12 mouse cellular contexts compared by ENCODE assay signal in genomic region chr1:58341576-58341975, GRCm38 (mm10). TPM values are rescaled to one million over a fixed set of nuclear protein-coding genes. Genes with fewer than 3 reads are reported as not detected.
A peak's percentile ranks its signal among the peaks of the same experiment; 100 is the strongest.
DNase-seq lines count a peak whose midpoint lies in the region; ATAC-seq and TF ChIP-seq lines count a peak whose summit lies in the region.
"Had no signal": no experiment of that assay in that cellular context is flagged by ENCODE, and none has a peak within 500 bp of the region (broad histone marks: within the 10 kb centered on the region; RNA-seq: fewer than 3 reads in every experiment).

No protein-coding gene starts in this region.

- no peaks in the 10 kb centered on the region for H3K36me3 ChIP-seq in hindbrain, postnatal 0 days (ENCODE audit: insufficient read depth, low read length)
- H3K36me3 ChIP-seq in hindbrain, embryonic 11.5 days (ENCODE audit: control insufficient read depth, insufficient read depth, low read length) = no peaks in the 10 kb centered on the region
- no peaks in the 10 kb centered on the region for H3K36me3 ChIP-seq in heart, postnatal 0 days (replicated peaks; ENCODE audit: control insufficient read depth, insufficient read depth, low read length)
- no peaks in the 10 kb centered on the region for H3K36me3 ChIP-seq in hindbrain, embryonic 12.5 days
- H3K36me3 ChIP-seq: embryonic facial prominence, embryonic 10.5 days had no signal

- WGBS in hindbrain, postnatal 0 days = 36% methylated on average over 7 of the region's 7 CpGs
- 44% methylated on average over 7 of the region's 7 CpGs for WGBS in hindbrain, embryonic 11.5 days
- WGBS in heart, postnatal 0 days = 15% methylated on average over 7 of the region's 7 CpGs
- WGBS in hindbrain, embryonic 12.5 days = 33% methylated on average over 7 of the region's 7 CpGs

- no peak for TF ChIP-seq CTCF in hindbrain, postnatal 0 days (IDR thresholded peaks at IDR 0.05; ENCODE audit: low read depth)
- no peak for TF ChIP-seq CTCF in heart, postnatal 0 days (IDR thresholded peaks at IDR 0.05; ENCODE audit: low read depth)

- no peaks in the 10 kb centered on the region for H3K4me1 ChIP-seq in hindbrain, postnatal 0 days (ENCODE audit: insufficient read depth, low read length)
- H3K4me1 ChIP-seq in hindbrain, embryonic 11.5 days (replicated peaks; ENCODE audit: control insufficient read depth, insufficient read depth, low read length) = no peaks in the 10 kb centered on the region
- H3K4me1 ChIP-seq in heart, postnatal 0 days (ENCODE audit: control insufficient read depth, insufficient read depth) = peaks cover 8% of the 10 kb centered on the region; the same call in 1 of the 2 replicates
- H3K4me1 ChIP-seq in hindbrain, embryonic 12.5 days = peaks cover 4% of the 10 kb centered on the region; the same call in 1 of the 2 replicates

- no peak overlapping the region for H3K9ac ChIP-seq in hindbrain, postnatal 0 days (replicated peaks; ENCODE audit: low read length)
- no peak overlapping the region for H3K9ac ChIP-seq in hindbrain, embryonic 11.5 days (ENCODE audit: low read depth, low read length)
- H3K9ac ChIP-seq in heart, postnatal 0 days (replicated peaks; ENCODE audit: low read depth, low read length) = no peak overlapping the region
- no peak overlapping the region for H3K9ac ChIP-seq in hindbrain, embryonic 12.5 days
- H3K9ac ChIP-seq: forebrain, postnatal 0 days had no signal

- H3K4me3 ChIP-seq in hindbrain, postnatal 0 days (ENCODE audit: low read length) = no peak overlapping the region
- H3K4me3 ChIP-seq in hindbrain, embryonic 11.5 days (ENCODE audit: low read depth, low read length) = no peak overlapping the region
- no peak overlapping the region for H3K4me3 ChIP-seq in heart, postnatal 0 days (ENCODE audit: low read depth, low read length)
- no peak overlapping the region for H3K4me3 ChIP-seq in hindbrain, embryonic 12.5 days
- H3K4me3 ChIP-seq: embryonic facial prominence, embryonic 10.5 days had no signal

- H3K9me3 ChIP-seq in hindbrain, postnatal 0 days (ENCODE audit: low read length) = no peaks in the 10 kb centered on the region
- H3K9me3 ChIP-seq in hindbrain, embryonic 11.5 days (ENCODE audit: control insufficient read depth, low read length) = no peaks in the 10 kb centered on the region
- no peaks in the 10 kb centered on the region for H3K9me3 ChIP-seq in heart, postnatal 0 days (replicated peaks; ENCODE audit: control insufficient read depth, low read length)
- no peaks in the 10 kb centered on the region for H3K9me3 ChIP-seq in hindbrain, embryonic 12.5 days (replicated peaks)
- H3K9me3 ChIP-seq: embryonic facial prominence, embryonic 10.5 days had no signal

- TF ChIP-seq EP300 in heart, postnatal 0 days (IDR thresholded peaks at IDR 0.05; ENCODE audit: low read depth) = no peak

- H3K27me3 ChIP-seq in hindbrain, postnatal 0 days (ENCODE audit: insufficient read depth, low read length) = no peaks in the 10 kb centered on the region
- H3K27me3 ChIP-seq in hindbrain, embryonic 11.5 days (ENCODE audit: control insufficient read depth, insufficient read depth, low read length) = no peaks in the 10 kb centered on the region
- no peaks in the 10 kb centered on the region for H3K27me3 ChIP-seq in heart, postnatal 0 days (ENCODE audit: control insufficient read depth, insufficient read depth, low read length)
- H3K27me3 ChIP-seq in hindbrain, embryonic 12.5 days = no peaks in the 10 kb centered on the region

- peak; percentile 54 for DNase-seq in adrenal gland, postnatal 10 days
- no peak for DNase-seq in adrenal gland, adult 18-20 months (ENCODE audit: low spot score in 2 of 2)
- DNase-seq in hindbrain, postnatal 0 days (ENCODE audit: low spot score) = peak; percentile 8
- no peak for DNase-seq in hindbrain, embryonic 11.5 days (ENCODE audit: low spot score)
- peak; percentile 23 for DNase-seq in heart, postnatal 0 days (ENCODE audit: low spot score)
- peak; percentile 64 for DNase-seq in kidney, postnatal 14 days
- no peak for DNase-seq in thymus, postnatal 25 days
- DNase-seq: forebrain, postnatal 0 days; lung, adult 2 months had no signal

- ATAC-seq in hindbrain, postnatal 0 days = no peak
- no peak for ATAC-seq in hindbrain, embryonic 11.5 days (ENCODE audit: low FRiP score)
- peak; percentile 77; the same call in 1 of the 2 replicates for ATAC-seq in heart, postnatal 0 days (ENCODE audit: insufficient read depth, low read depth)
- no peak for ATAC-seq in hindbrain, embryonic 12.5 days (ENCODE audit: low FRiP score)
- ATAC-seq: forebrain, postnatal 0 days; inflammation-experienced regulatory T-cells, adult 6 months had no signal

- no peak overlapping the region for H3K4me2 ChIP-seq in hindbrain, postnatal 0 days (ENCODE audit: low read depth, low read length)
- H3K4me2 ChIP-seq in hindbrain, embryonic 11.5 days (replicated peaks; ENCODE audit: low read depth, low read length) = no peak overlapping the region
- H3K4me2 ChIP-seq in heart, postnatal 0 days (ENCODE audit: low read depth, low read length) = no peak overlapping the region
- no peak overlapping the region for H3K4me2 ChIP-seq in hindbrain, embryonic 12.5 days (replicated peaks)

- H3K27ac ChIP-seq in hindbrain, postnatal 0 days = no peak overlapping the region
- H3K27ac ChIP-seq in hindbrain, embryonic 11.5 days (ENCODE audit: low read depth, low read length) = no peak overlapping the region
- no peak overlapping the region for H3K27ac ChIP-seq in heart, postnatal 0 days (ENCODE audit: low read depth)
- H3K27ac ChIP-seq in hindbrain, embryonic 12.5 days = no peak overlapping the region
- H3K27ac ChIP-seq: embryonic facial prominence, embryonic 10.5 days had no signal

RNA-seq across cellular contexts. Expression of gene Bzw1, which starts 51.1 kb away (rescaled TPM):
- total RNA-seq in adrenal gland, postnatal 10 days (2021) = 100 to 1,000 TPM; 151 to 169 TPM
- total RNA-seq in adrenal gland, adult 18-20 months (2021) = 100 to 1,000 TPM; 155 to 172 TPM
- 160 and 162 TPM in 2 replicates for total RNA-seq in hindbrain, postnatal 0 days (2014; rRNA removed)
- polyA plus RNA-seq in hindbrain, postnatal 0 days (2015; fragmentation: Nextera tagmentation; extraction: Ambion mirVana) = 343 and 352 TPM in 2 replicates
- 545 and 568 TPM in 2 replicates for polyA plus RNA-seq in hindbrain, embryonic 11.5 days (2014; fragmentation: Nextera tagmentation; extraction: Ambion mirVana)
- 59.3 and 74.6 TPM in 2 replicates for total RNA-seq in heart, postnatal 0 days (2014; rRNA removed; ENCODE audit: low replicate concordance)
- 158 and 163 TPM in 2 replicates for polyA plus RNA-seq in heart, postnatal 0 days (2015; fragmentation: Nextera tagmentation; extraction: Ambion mirVana)
- 436 and 455 TPM in 2 replicates for polyA plus RNA-seq in hindbrain, embryonic 12.5 days (2016; fragmentation: Nextera tagmentation; extraction: Ambion mirVana)

Comparison
In these comparisons a context has a peak if more than half of its experiments do, and no peak if none do; other contexts are left out.
1. DNase-seq: peak in adrenal gland, postnatal 10 days (single experiment), hindbrain, postnatal 0 days (single experiment), heart, postnatal 0 days (single experiment) and kidney, postnatal 14 days (single experiment); none in adrenal gland, adult 18-20 months (0 of 2), hindbrain, embryonic 11.5 days (single experiment) and thymus, postnatal 25 days (single experiment).